Mouse (Mus musculus): ENCODE measurements around the gene Ankrd52. TPM values are rescaled to one million over a fixed set of nuclear protein-coding genes. Genes with fewer than 3 reads are reported as not detected.

Ankrd52 gene
- polyA plus RNA-seq (2017; shearing (Covaris generic)), result 1 to 10 TPM; 6.3 to 6.5 TPM

GRCm38 (mm10) chr10:128376455-128377211 is at the start of gene Ankrd52:
Gene Ankrd52 (plus strand): TSS chr10:128377115.

GRCm38 (mm10) chr10:128337306-128338181 is 39.4 kb upstream of the Ankrd52 start, which contains the start of gene Cs:
Gene Cs (plus strand): TSS chr10:128337734.

GRCm38 (mm10) chr10:128368402-128369217 is 8.3 kb upstream of the Ankrd52 start, which contains the start of gene Coq10a:
Gene Coq10a (minus strand): TSS chr10:128368997.

GRCm38 (mm10) chr10:128401056-128401455 is 24.1 kb downstream of the Ankrd52 start, which contains the start of gene Slc39a5:
Gene Slc39a5 (minus strand): TSS chr10:128401229.

GRCm38 (mm10) chr10:128411211-128412054 is 34.5 kb downstream of the Ankrd52 start, which contains the start of the genes Nabp2 and Rnf41:
Gene Nabp2 (minus strand): TSS chr10:128411492.
Gene Rnf41 (plus strand): TSS chr10:128411657.

Other genes starting within 250 kb of the Ankrd52 start
- 10 to 100 TPM; 28.7 to 30.5 TPM for gene Rbms2, start 196.8 kb upstream of the Ankrd52 start, polyA plus RNA-seq (2017; shearing (Covaris generic))
- gene Gls2, start 182.7 kb upstream of the Ankrd52 start, polyA plus RNA-seq (2017; shearing (Covaris generic)), result under 1 TPM; 0.52 to 0.61 TPM
- 10 to 100 TPM; 14.3 to 22.4 TPM for gene Spryd4, start 165.3 kb upstream of the Ankrd52 start, polyA plus RNA-seq (2017; shearing (Covaris generic))
- gene Mip, start 151.3 kb upstream of the Ankrd52 start, polyA plus RNA-seq (2017; shearing (Covaris generic)), result under 1 TPM in 1 of 2 experiments, not detected in 1; 0.18 TPM
- 10 to 100 TPM; 19.0 to 23.0 TPM for gene Timeless, start 145.1 kb upstream of the Ankrd52 start, polyA plus RNA-seq (2017; shearing (Covaris generic))
- gene Apon, start 123.0 kb upstream of the Ankrd52 start, polyA plus RNA-seq (2017; shearing (Covaris generic)), result not detected
- gene Apof, start 108.4 kb upstream of the Ankrd52 start, polyA plus RNA-seq (2017; shearing (Covaris generic)), result not detected
- 10 to 100 TPM; 66.3 to 70.6 TPM for gene Stat2, start 106.6 kb upstream of the Ankrd52 start, polyA plus RNA-seq (2017; shearing (Covaris generic))
- under 1 TPM in 1 of 2 experiments, not detected in 1; 0.54 TPM for gene Il23a, start 78.4 kb upstream of the Ankrd52 start, polyA plus RNA-seq (2017; shearing (Covaris generic))
- gene Pan2, start 73.8 kb upstream of the Ankrd52 start, polyA plus RNA-seq (2017; shearing (Covaris generic)), result 10 to 100 TPM; 39.5 to 50.2 TPM
- 100 to 1,000 TPM in 1 of 2 experiments, 10 to 100 TPM in 1; 89.0 to 132 TPM for gene Cnpy2, start 54.7 kb upstream of the Ankrd52 start, polyA plus RNA-seq (2017; shearing (Covaris generic))
- 100 to 1,000 TPM; 153 to 176 TPM for gene Cs, start 39.4 kb upstream of the Ankrd52 start, polyA plus RNA-seq (2017; shearing (Covaris generic))
- 10 to 100 TPM; 26.8 to 30.6 TPM for gene Coq10a, start 8.1 kb upstream of the Ankrd52 start, polyA plus RNA-seq (2017; shearing (Covaris generic))
- gene Slc39a5, start 24.1 kb downstream of the Ankrd52 start, polyA plus RNA-seq (2017; shearing (Covaris generic)), result not detected
- gene Nabp2, start 34.4 kb downstream of the Ankrd52 start, polyA plus RNA-seq (2017; shearing (Covaris generic)), result 100 to 1,000 TPM; 116 to 123 TPM
- gene Rnf41, start 34.5 kb downstream of the Ankrd52 start, polyA plus RNA-seq (2017; shearing (Covaris generic)), result 10 to 100 TPM; 37.5 to 41.8 TPM
- 100 to 1,000 TPM; 111 to 120 TPM for gene Smarcc2, start 82.1 kb downstream of the Ankrd52 start, polyA plus RNA-seq (2017; shearing (Covaris generic))
- 1,000 to 10,000 TPM; 1,313 to 1,615 TPM for gene Myl6, start 117.0 kb downstream of the Ankrd52 start, polyA plus RNA-seq (2017; shearing (Covaris generic))
- 1 to 10 TPM; 2.7 to 4.7 TPM for gene Myl6b, start 121.6 kb downstream of the Ankrd52 start, polyA plus RNA-seq (2017; shearing (Covaris generic))
- 100 to 1,000 TPM; 216 to 394 TPM for gene Esyt1, start 148.8 kb downstream of the Ankrd52 start, polyA plus RNA-seq (2017; shearing (Covaris generic))
- 10 to 100 TPM; 22.0 to 27.4 TPM for gene Zc3h10, start 170.7 kb downstream of the Ankrd52 start, polyA plus RNA-seq (2017; shearing (Covaris generic))
- gene Rpl41, start 172.2 kb downstream of the Ankrd52 start, polyA plus RNA-seq (2017; shearing (Covaris generic)), result 1,000 to 10,000 TPM; 2,016 to 2,109 TPM
- 10 to 100 TPM; 26.4 to 30.0 TPM for gene Pa2g4, start 188.9 kb downstream of the Ankrd52 start, polyA plus RNA-seq (2017; shearing (Covaris generic))
- gene Erbb3, start 212.5 kb downstream of the Ankrd52 start, polyA plus RNA-seq (2017; shearing (Covaris generic)), result 1 to 10 TPM; 2.9 to 8.1 TPM
- gene Rps26, start 249.6 kb downstream of the Ankrd52 start, polyA plus RNA-seq (2017; shearing (Covaris generic)), result 100 to 1,000 TPM; 473 to 520 TPM

Data from inflammation-experienced regulatory T-cells (primary cell).